Mouse (Mus musculus) bone marrow, adult 2 months (tissue): ENCODE results near the gene Gpr63. TPM values are rescaled to one million over a fixed set of nuclear protein-coding genes. Genes with fewer than 3 reads are reported as not detected.

Experiments used
- H3K27ac ChIP-seq: fragments of 200-500 bp; 2 replicates; pipeline ENCODE4 v1.5.1; 2012; ENCODE audit warnings: low read depth, mild to moderate bottlenecking, control low read depth, inconsistent platforms, low read length; ENCODE audit not compliant: control insufficient read depth, poor library complexity, insufficient read depth
- H3K4me1 ChIP-seq: fragments of 200-500 bp; 2 replicates; pipeline ENCODE4 v1.6.1; 2011; ENCODE audit warnings: low read length; ENCODE audit not compliant: control insufficient read depth, insufficient read depth
- H3K4me3 ChIP-seq: fragments of 200-500 bp; replicated peaks from 2 replicates; pipeline ENCODE3; 2011; ENCODE audit warnings: mild to moderate bottlenecking, low read depth, low read length, control low read depth; ENCODE audit not compliant: control insufficient read depth
- CTCF ChIP-seq: fragments of 200-500 bp; IDR thresholded peaks from 2 replicates; pipeline ENCODE4 v1.5.1; 2011; ENCODE audit warnings: low read length, control low read depth; ENCODE audit not compliant: control insufficient read depth, insufficient read depth
- POLR2A ChIP-seq: fragments of 200-500 bp; IDR thresholded peaks from 2 replicates; pipeline ENCODE4 v1.6.1; 2011; ENCODE audit warnings: low read depth, mild to moderate bottlenecking, control low read depth, low read length, borderline replicate concordance; ENCODE audit not compliant: control insufficient read depth
- WGBS: fragments of 180-500 bp; shearing (Covaris S2); methylation state at CpG from one replicate; pipeline ENCODE4 v1.1.7; 2018; 5-methylcytosine and 5-hydroxymethylcytosine counted together
- polyA plus RNA-seq: library from polyadenylated mRNA; stranded (reverse); fragments of >200 nt; gene quantifications from 2 replicates; pipeline ENCODE4 v1.2.4, GENCODE M21; 2011; ENCODE audit warnings: low replicate concordance; ENCODE audit not compliant: missing spikeins, insufficient read depth, insufficient read length

Gene Gpr63
- polyA plus RNA-seq: not detected in 2 replicates

GRCm38 (mm10) chr4:24966299-24966991 lies at the start of gene Gpr63:
Gene Gpr63, plus strand, starts transcription at chr4:24966407.
- H3K27ac ChIP-seq: no peak within 1 kb of the TSS; the same call in 1 of the 2 replicates
- no peaks in the 10 kb centered on the region for H3K4me1 ChIP-seq
- no peak within 1 kb of the TSS for H3K4me3 ChIP-seq
- TF ChIP-seq CTCF (no peak), POLR2A (no peak)
- 1% methylated on average over 69 of the region's 78 CpGs for WGBS

GRCm38 (mm10) chr4:24920006-24920577 lies 46.1 kb upstream of the Gpr63 start:
- TF ChIP-seq POLR2A (no peak), CTCF (no peak)
- 73% methylated on average over 5 of the region's 5 CpGs for WGBS
- H3K27ac ChIP-seq: no peak overlapping the region
- H3K4me1 ChIP-seq: no peaks in the 10 kb centered on the region
- H3K4me3 ChIP-seq: no peak overlapping the region

GRCm38 (mm10) chr4:24924726-24925125 lies 41.5 kb upstream of the Gpr63 start:
- Histone ChIP-seq H3K4me3 (no peak overlapping the region), H3K27ac (no peak overlapping the region), H3K4me1 (no peaks in the 10 kb centered on the region)
- 59% methylated on average over 2 of the region's 2 CpGs for WGBS
- TF ChIP-seq POLR2A (no peak), CTCF (no peak)

GRCm38 (mm10) chr4:24928260-24928780 lies 37.9 kb upstream of the Gpr63 start:
- WGBS: 77% methylated on average over 5 of the region's 5 CpGs
- no peaks in the 10 kb centered on the region for H3K4me1 ChIP-seq
- no peak for TF ChIP-seq CTCF
- TF ChIP-seq POLR2A: no peak
- no peak overlapping the region for H3K4me3 ChIP-seq
- H3K27ac ChIP-seq: no peak overlapping the region

GRCm38 (mm10) chr4:24928926-24929325 lies 37.3 kb upstream of the Gpr63 start:
- 78% methylated on average over 5 of the region's 5 CpGs for WGBS
- TF ChIP-seq CTCF (no peak), POLR2A (no peak)

GRCm38 (mm10) chr4:24942728-24943424 lies 23.3 kb upstream of the Gpr63 start:
- Histone ChIP-seq H3K27ac (no peak overlapping the region), H3K4me1 (no peaks in the 10 kb centered on the region), H3K4me3 (no peak overlapping the region)
- WGBS: 17% methylated on average over 6 of the region's 6 CpGs
- TF ChIP-seq CTCF (no peak), POLR2A (no peak)

More at GRCm38 (mm10) chr4:24928926-24929325, 37.3 kb upstream of the Gpr63 start:
- Histone ChIP-seq H3K4me1 (no peaks in the 10 kb centered on the region), H3K27ac (no peak overlapping the region), H3K4me3 (no peak overlapping the region)

- Histone ChIP-seq H3K4me3 (no peak overlapping the region), H3K27ac (no peak overlapping the region; the same call in 1 of the 2 replicates), H3K4me1 (no peaks in the 10 kb centered on the region)
- TF ChIP-seq POLR2A (no peak), CTCF (no peak)
- 10% methylated on average over 8 of the region's 8 CpGs for WGBS
Measured at GRCm38 (mm10) chr4:24965918-24966298, 299 bp upstream of the Gpr63 start.

- H3K27ac ChIP-seq: no peak overlapping the region
- no peak overlapping the region for H3K4me3 ChIP-seq
- no peaks in the 10 kb centered on the region for H3K4me1 ChIP-seq
- whole genome bisulfite sequencing: 15% methylated on average over 7 of the region's 7 CpGs
- TF ChIP-seq POLR2A: no peak
- TF ChIP-seq CTCF: no peak
Measured at GRCm38 (mm10) chr4:24967251-24967650, 1.0 kb downstream of the Gpr63 start.
